Mouse (Mus musculus): ENCODE data around the gene Gm10663.

DNA sequence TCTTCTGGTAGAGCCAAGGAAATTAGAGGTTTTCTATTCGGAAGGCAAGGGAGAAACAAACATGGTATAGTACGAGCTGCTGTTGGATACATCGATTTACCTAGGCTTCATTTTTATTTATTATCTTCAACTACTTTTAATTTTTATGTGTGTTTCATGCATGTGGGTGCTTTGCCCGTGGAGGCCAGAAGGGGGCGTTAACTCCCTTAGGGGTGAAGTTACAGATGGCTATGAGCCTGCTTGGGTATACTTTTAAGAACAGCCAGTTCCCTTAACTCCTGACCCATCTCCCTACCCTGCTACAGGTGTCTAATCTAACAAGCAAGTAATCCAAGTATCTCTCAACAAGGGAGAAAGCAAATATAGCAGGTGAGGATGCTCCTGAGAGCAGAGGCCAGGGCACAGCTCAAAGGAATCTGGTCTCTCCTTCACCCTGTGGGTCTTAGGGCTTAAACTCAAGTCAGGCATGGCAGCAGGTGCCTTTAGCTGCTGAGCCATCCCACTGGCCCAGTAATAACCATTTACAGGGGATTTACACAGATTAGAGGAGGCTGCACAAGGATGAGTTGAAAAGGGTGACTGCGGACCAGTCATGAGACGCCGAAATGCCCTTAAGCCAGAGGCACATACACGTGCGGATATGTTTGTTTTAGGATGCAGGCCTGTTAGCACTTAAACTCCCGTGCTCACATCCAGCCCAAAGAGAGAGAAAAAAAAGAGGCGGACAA is 45.7 kb upstream of the Gm10663 start:
- TF ChIP-seq GATA1 (IDR thresholded peaks at IDR 0.05; ENCODE audit: borderline replicate concordance, low read length) (no peak), FLI1 (IDR thresholded peaks at IDR 0.05; ENCODE audit: low read length) (no peak)

All from megakaryocyte, embryonic 14.5 days (primary cell).